Mouse (Mus musculus) lung, embryonic 15.5 days (tissue): ENCODE measurements around the gene Ugt1a5. TPM values are rescaled to one million over a fixed set of nuclear protein-coding genes. Genes with fewer than 3 reads are reported as not detected.
"Not testable (repeated sequence)": the region's sequence is repeated elsewhere in the genome, so short reads cannot be mapped to it uniquely, and the experiment has no call there.

Experiments used
- ATAC-seq: fragments of 200-750 bp; cut with Nextera tagmentation; 2 replicates; pipeline ENCODE4 v1.8.0; 2017; ENCODE audit warnings: moderate number of reproducible peaks, borderline replicate concordance; ENCODE audit not compliant: low FRiP score, low TSS enrichment; ENCODE audit errors: extremely low read depth
- H3K27ac ChIP-seq: fragments of 300-500 bp; sonication (generic); 2 replicates; pipeline ENCODE4 v1.5.1; 2015; ENCODE audit warnings: moderate library complexity, mild to moderate bottlenecking, inconsistent platforms
- H3K27me3 ChIP-seq: fragments of 300-500 bp; sonication (generic); 2 replicates; pipeline ENCODE4 v1.6.1; 2015; ENCODE audit warnings: inconsistent platforms
- H3K36me3 ChIP-seq: fragments of 300-500 bp; sonication (generic); 2 replicates; pipeline ENCODE4 v1.6.1; 2015; ENCODE audit warnings: inconsistent platforms
- H3K4me1 ChIP-seq: fragments of 300-500 bp; sonication (generic); 2 replicates; pipeline ENCODE4 v1.6.1; 2015; ENCODE audit warnings: inconsistent platforms
- H3K4me2 ChIP-seq: fragments of 300-500 bp; sonication (generic); 2 replicates; pipeline ENCODE4 v1.6.1; 2015; ENCODE audit warnings: inconsistent platforms, mild to moderate bottlenecking, moderate library complexity
- H3K4me3 ChIP-seq: fragments of 300-500 bp; sonication (generic); 2 replicates; pipeline ENCODE4 v1.5.1; 2015; ENCODE audit warnings: mild to moderate bottlenecking, inconsistent platforms
- H3K9ac ChIP-seq: fragments of 300-500 bp; sonication (generic); 2 replicates; pipeline ENCODE4 v1.6.1; 2015; ENCODE audit warnings: inconsistent platforms
- H3K9me3 ChIP-seq: fragments of 300-500 bp; sonication (generic); 2 replicates; pipeline ENCODE4 v1.6.1; 2016; ENCODE audit warnings: inconsistent platforms
- WGBS: fragments of 180-500 bp; shearing (Covaris S2); methylation state at CpG from one replicate; pipeline ENCODE4 v1.1.7; 2015; 5-methylcytosine and 5-hydroxymethylcytosine counted together
- polyA plus RNA-seq: library from polyadenylated mRNA; unstranded; fragments of >200 nt; fragmentation: Nextera tagmentation; extraction: Ambion mirVana; gene quantifications from 2 replicates; pipeline ENCODE4 v1.2.1, GENCODE M21; 2015

Ugt1a5 gene
- not detected in 2 replicates for polyA plus RNA-seq

DNA sequence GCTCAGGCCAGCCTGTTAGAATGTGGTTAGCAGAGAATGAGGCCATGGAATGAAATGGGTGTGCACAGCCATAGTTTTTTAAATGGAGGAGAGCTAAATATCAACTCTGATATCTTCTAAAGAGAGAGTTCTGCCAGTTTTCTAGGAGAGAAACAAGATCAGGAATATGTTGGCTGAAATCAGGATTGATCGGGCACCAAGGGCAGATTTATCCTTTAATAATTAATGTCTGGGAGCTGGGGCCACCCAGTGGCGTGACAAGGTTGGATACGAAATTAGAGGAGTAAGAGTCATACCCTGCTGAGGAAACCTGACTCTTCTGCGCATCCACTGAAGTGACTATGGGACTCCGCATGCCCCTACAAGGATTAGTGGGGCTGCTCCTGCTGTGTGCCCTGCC, at the start of gene Ugt1a5:
TSS of gene Ugt1a5 (plus strand) at position 302 of the 400 bp plus-strand sequence.
- no peak within 1 kb of the TSS for H3K4me2 ChIP-seq
- no peaks in the 10 kb centered on the region for H3K4me1 ChIP-seq
- H3K27me3 ChIP-seq: no peaks in the 10 kb centered on the region
- no peak within 1 kb of the TSS for H3K9ac ChIP-seq
- H3K27ac ChIP-seq: no peak within 1 kb of the TSS
- no peak within 1 kb of the TSS for H3K4me3 ChIP-seq
- WGBS: 69% methylated on average over 5 of the region's 5 CpGs
- no peaks in the 10 kb centered on the region for H3K9me3 ChIP-seq
- ATAC-seq: no peak
- H3K36me3 ChIP-seq: no peaks in the 10 kb centered on the region

DNA sequence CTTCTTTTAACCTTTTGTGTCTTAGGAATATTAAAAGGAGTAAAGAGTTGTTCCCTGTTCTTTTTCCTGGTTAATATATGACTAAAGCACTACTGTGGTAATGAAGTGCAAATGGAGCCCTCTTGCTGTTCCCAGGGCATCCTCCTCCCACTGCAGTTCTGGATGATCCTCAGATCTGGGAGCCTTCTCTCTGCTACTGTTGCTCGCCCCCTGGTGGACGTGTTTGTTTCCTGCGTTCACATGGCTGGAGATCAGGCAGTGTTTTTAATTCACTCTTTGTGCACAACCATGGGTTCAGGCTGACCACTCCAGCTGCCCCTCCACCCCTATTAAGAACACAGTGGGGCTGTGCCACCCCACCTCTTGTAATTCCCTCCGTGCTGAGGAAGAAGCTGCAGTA, 45.3 kb upstream of the Ugt1a5 start:
- WGBS: 9% methylated on average over 4 of the region's 4 CpGs
- not testable (repeated sequence) for H3K4me1 ChIP-seq, H3K27me3 ChIP-seq, H3K36me3 ChIP-seq, H3K4me2 ChIP-seq, H3K9ac ChIP-seq, H3K27ac ChIP-seq, H3K4me3 ChIP-seq, H3K9me3 ChIP-seq
- ATAC-seq: 0 out of 2 replicates have a peak, but pooled peaks have one; percentile 42

DNA sequence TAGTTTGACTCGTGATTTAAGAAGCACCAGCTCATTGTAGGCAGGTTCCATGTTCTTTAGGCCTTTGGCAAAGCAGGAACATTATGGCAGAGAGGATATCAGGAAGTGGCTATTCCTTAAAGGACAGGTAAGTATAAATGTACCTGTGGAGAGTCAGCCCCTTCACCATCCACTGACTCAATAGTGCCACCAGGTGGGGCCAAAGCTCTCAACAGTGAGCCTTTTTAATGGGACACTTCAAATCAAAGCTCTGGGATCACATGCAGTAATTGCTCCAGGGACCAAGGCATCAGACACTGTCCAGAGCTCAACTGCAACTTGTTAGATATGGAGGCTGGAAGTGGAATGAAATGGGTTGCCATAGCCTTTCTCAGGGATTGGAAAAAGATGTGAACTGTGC, 44.3 kb upstream of the Ugt1a5 start:
- no CpG with 5 or more reads among the region's 1 CpGs for WGBS
- not testable (repeated sequence) for H3K4me3 ChIP-seq, H3K27me3 ChIP-seq, H3K9me3 ChIP-seq, H3K27ac ChIP-seq, ATAC-seq, H3K9ac ChIP-seq, H3K4me1 ChIP-seq, H3K36me3 ChIP-seq, H3K4me2 ChIP-seq

DNA sequence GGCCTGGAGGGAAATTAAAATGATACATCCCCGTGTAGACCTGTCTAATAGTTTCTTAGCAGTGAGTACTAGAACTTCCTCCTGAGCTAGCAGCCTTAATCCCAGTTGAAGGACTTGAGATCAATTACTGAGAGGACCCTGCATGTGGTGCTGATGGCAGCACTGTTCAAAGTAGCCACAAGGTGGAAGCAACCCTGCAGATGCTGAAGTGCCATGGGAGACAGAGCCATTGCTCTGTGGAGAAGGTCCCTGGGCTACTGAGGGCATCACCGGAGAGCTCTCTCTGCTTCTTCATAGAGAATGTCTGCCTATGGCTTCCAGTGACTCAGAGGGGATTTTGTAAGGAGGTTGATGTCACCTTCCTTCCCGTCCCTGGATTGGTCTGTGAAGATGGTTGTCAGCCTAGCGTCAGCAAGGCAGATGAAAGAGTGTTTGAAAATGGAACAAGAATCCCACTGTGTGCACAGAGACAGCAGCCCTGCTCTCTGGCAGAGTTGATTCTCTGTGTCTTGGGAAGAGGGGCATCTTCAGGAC, 39.9 kb upstream of the Ugt1a5 start:
- H3K4me3 ChIP-seq, H3K4me1 ChIP-seq, H3K9ac ChIP-seq, H3K36me3 ChIP-seq, H3K27ac ChIP-seq, H3K9me3 ChIP-seq, H3K4me2 ChIP-seq, H3K27me3 ChIP-seq, ATAC-seq: not testable (repeated sequence)
- WGBS: 59% methylated on average over 4 of the region's 4 CpGs

DNA sequence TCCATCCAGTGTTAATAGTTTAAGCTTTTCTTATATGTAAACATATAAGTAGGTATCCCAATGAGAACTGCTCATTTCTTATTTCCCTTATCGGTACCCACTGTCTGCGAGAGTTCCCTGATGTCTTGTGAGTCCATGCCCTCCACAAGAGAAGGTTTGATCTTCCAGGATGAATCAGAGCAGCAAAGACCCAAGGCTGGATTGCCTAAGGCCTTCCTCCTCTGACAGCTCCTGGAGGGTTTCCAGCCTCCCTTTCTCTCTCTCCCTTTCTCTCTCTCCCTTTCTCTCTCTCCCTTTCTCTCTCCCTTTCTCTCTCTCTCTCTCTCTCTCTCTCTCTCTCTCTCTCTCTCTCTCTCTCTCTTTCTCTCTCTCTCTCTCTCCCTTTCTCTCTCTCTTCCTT, 36.7 kb upstream of the Ugt1a5 start:
- not testable (repeated sequence) for H3K36me3 ChIP-seq, H3K9ac ChIP-seq, ATAC-seq, H3K4me2 ChIP-seq, H3K27ac ChIP-seq, H3K27me3 ChIP-seq, H3K9me3 ChIP-seq, H3K4me1 ChIP-seq, H3K4me3 ChIP-seq
- 64% methylated on average over 2 of the region's 2 CpGs for WGBS

DNA sequence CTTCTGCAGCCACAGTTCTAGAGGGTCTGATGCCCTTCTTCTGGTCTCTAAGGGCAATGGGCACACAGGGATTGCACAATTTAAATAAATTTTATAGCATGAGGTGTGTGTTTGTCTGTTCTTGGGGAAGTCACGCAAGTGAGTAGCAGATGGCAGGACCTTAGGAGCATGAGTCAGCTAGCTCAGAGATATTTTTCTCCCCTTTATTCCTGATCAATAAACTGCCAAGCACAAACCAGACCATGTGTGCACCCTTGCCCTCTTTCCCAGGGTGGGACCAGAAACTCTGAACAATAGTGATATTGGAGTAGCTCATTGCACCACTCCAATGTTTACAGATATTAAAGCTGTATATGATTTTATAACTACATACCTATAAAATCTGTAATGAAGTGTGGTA, 35.6 kb upstream of the Ugt1a5 start:
- H3K9me3 ChIP-seq, H3K4me2 ChIP-seq, H3K9ac ChIP-seq, H3K36me3 ChIP-seq, ATAC-seq, H3K4me1 ChIP-seq, H3K4me3 ChIP-seq, H3K27me3 ChIP-seq, H3K27ac ChIP-seq: not testable (repeated sequence)
- 69% methylated on average over 1 of the region's 1 CpGs for WGBS

DNA sequence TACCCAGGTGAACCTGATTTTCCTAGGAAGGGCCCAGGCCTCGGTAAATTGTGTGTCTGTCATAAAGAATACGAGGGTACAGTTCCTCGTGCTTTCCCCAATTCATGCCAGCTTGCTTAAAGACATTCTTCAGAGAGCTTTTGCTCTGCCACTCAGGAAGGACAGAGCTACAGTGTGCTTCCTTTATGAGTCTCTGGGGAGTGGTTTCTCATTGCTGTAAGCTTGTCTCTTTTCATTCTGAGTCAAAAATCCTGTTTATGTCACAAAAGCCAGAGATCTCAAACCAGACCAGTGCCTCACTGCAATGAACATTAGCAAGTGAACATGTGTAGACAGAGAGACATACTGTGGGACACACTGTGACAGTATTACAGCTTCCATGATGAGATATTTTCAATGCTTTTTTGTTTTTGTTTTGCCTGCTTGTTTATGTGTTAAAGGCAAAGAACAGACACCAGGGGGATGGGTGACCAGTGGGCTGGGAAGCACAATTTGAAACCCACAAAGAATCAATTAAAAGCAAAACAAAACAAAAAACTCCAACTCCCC, 31.8 kb upstream of the Ugt1a5 start:
- H3K4me1 ChIP-seq: no peaks in the 10 kb centered on the region; the same call in 1 of the 2 replicates
- no peak overlapping the region for H3K4me3 ChIP-seq
- no peak for ATAC-seq
- no peaks in the 10 kb centered on the region for H3K9me3 ChIP-seq
- no peaks in the 10 kb centered on the region for H3K36me3 ChIP-seq
- H3K9ac ChIP-seq: no peak overlapping the region
- H3K27ac ChIP-seq: peak overlapping the region; percentile 41; the same call in 1 of the 2 replicates
- H3K27me3 ChIP-seq: no peaks in the 10 kb centered on the region
- H3K4me2 ChIP-seq: no peak overlapping the region
- 55% methylated on average over 3 of the region's 3 CpGs for WGBS

DNA sequence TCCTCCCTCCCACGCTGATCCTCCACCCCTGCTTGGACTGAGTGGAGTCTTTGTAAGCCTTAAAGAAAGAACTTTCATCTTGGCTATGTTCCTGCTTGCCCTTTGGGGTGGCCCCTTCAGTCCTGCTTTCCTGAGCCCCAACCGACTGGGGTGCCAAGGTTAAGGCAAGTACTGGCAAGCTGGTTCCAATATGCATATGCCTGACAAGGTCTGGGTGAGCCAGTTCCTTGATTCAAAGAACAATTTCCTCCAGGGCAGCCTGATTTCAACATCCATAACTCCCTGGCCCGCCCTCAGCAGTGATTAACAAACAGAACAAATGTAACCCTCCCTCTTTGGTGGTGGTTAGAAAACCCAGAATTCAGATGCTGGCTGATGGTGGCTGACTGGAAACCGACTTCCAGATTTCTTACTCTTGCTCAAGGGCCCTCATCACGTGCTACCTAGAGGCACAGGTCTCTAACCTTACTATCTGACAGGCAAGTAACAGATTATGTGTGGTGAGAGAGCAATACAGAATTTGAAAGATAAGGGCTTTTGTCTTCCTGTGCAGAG, 31.3 kb upstream of the Ugt1a5 start, which contains the start of gene Ugt1a6a:
TSS of gene Ugt1a6a (plus strand) at position 353 of the 555 bp plus-strand sequence.
- H3K27me3 ChIP-seq, H3K4me1 ChIP-seq, H3K9me3 ChIP-seq, H3K4me3 ChIP-seq, H3K9ac ChIP-seq, ATAC-seq, H3K36me3 ChIP-seq, H3K4me2 ChIP-seq: not testable (repeated sequence)
- H3K27ac ChIP-seq: peak within 1 kb of the TSS; percentile 41; the same call in 1 of the 2 replicates
- 35% methylated on average over 5 of the region's 5 CpGs for WGBS

DNA sequence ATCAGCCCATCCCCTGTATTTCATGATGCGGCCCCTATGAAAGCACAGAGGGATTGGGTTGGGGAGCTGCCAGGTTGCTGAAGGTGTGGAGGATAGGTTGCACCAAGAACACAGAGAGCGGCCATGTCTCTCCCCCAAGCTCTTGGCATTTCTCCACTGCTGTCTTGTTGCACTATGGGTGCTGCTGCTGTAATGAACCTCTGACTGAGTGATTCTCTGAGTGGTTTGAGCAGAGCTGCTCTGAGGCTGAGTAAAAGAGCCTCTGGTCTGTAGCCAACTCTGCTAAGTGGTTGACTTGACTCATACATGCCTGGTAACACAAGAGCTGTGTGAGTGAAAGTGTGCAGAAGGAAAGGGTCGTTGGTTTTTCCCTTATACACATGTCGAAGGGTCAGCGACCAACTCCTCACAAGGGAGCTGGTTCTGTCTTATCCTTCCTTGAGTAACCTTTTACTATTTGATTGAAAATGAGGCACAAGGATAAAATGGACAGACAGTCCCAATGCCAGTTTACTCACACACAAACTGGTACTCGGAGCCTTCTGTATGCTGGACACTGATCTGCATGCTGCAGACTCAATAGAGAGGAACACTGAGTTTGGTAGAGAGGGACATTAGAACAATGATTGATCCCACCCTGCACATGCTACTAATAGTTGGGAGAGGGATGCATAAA, 30.4 kb upstream of the Ugt1a5 start:
- not testable (repeated sequence) for H3K36me3 ChIP-seq, H3K4me1 ChIP-seq, H3K27me3 ChIP-seq, H3K4me2 ChIP-seq, H3K27ac ChIP-seq, ATAC-seq, H3K9me3 ChIP-seq, H3K4me3 ChIP-seq, H3K9ac ChIP-seq
- 70% methylated on average over 6 of the region's 6 CpGs for WGBS

DNA sequence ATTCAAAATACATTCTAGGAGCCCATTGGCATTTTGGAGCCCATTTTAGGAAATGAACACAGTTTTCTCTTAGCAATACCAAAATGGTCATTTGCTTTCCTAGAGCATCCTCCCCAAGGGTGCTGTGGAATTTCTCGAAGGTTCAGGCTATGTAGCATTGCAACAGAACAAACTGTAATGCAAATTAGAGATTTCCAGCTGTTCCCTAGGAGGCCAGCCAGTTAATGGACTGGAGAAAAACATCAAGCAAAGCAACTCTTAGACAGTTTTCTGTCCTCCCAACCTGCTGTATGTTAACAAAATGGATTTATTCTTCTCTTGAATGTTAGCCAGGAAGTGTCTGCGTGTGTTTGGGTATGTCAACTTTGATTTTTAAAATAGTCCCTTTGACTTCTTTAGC, 29.2 kb upstream of the Ugt1a5 start:
- H3K4me1 ChIP-seq: no peaks in the 10 kb centered on the region; the same call in 1 of the 2 replicates
- no peaks in the 10 kb centered on the region for H3K9me3 ChIP-seq
- H3K4me2 ChIP-seq: no peak overlapping the region
- no peak overlapping the region for H3K27ac ChIP-seq
- no peak overlapping the region for H3K9ac ChIP-seq
- no peaks in the 10 kb centered on the region for H3K27me3 ChIP-seq
- ATAC-seq: no peak
- H3K4me3 ChIP-seq: no peak overlapping the region
- 60% methylated on average over 2 of the region's 2 CpGs for WGBS
- no peaks in the 10 kb centered on the region for H3K36me3 ChIP-seq

DNA sequence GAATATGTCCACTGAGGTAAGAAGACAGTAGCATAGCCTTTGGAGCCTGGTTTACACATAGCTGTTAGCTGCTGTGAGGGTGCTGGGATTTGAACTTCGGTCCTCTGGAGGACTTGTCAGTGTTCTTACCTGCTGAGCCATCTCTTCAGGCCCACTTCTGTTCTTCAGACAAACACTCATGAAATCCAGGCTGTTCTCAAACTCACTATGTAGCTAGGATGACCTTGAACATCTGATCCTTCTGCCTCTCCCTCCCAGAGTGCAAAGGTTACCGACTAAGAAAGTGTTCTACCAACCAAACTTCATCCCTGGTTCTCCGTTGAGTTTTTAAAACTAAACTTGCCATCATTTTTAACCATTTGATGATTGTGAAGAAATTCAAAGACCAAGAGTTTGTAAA, 28.5 kb upstream of the Ugt1a5 start:
- Histone ChIP-seq H3K4me1 (no peaks in the 10 kb centered on the region; the same call in 1 of the 2 replicates), H3K4me2 (no peak overlapping the region), H3K27me3 (no peaks in the 10 kb centered on the region), H3K36me3 (no peaks in the 10 kb centered on the region), H3K9me3 (no peaks in the 10 kb centered on the region), H3K4me3 (no peak overlapping the region), H3K9ac (no peak overlapping the region), H3K27ac (no peak overlapping the region)
- ATAC-seq: no peak
- WGBS: 74% methylated on average over 3 of the region's 3 CpGs

DNA sequence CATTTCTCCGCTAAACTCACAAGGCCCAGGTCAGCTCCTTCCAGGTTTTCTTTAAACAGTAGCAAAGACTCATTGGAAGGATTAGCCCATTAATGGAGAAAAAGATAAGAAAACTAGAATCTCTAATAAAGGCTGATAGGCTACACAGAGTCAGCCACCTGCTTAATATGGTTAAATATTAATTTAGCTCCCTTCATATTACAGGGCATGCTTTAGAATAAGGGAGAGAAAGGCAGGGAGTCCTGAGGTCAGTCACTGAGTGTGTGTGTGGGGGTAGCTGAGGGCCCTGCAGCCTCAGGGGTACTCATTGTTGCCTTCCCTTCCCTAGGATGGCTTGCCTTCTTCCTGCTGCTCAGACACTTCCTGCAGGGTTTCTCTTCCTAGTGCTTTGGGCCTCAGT, 27.7 kb upstream of the Ugt1a5 start:
- Histone ChIP-seq H3K27me3 (no peaks in the 10 kb centered on the region), H3K4me1 (no peaks in the 10 kb centered on the region; the same call in 1 of the 2 replicates), H3K4me3 (no peak overlapping the region), H3K9ac (no peak overlapping the region), H3K27ac (no peak overlapping the region), H3K36me3 (no peaks in the 10 kb centered on the region), H3K9me3 (no peaks in the 10 kb centered on the region), H3K4me2 (no peak overlapping the region)
- 80% methylated on average over 1 of the region's 1 CpGs for WGBS
- ATAC-seq: no peak
